Mouse (Mus musculus): ENCODE results near the gene Srrd. TPM values are rescaled to one million over a fixed set of nuclear protein-coding genes. Genes with fewer than 3 reads are reported as not detected.
A peak's percentile ranks its signal among the peaks of the same experiment; 100 is the strongest.
"Not testable (repeated sequence)": the region's sequence is repeated elsewhere in the genome, so short reads cannot be mapped to it uniquely, and the experiment has no call there.

The Srrd gene
- polyA plus RNA-seq, 1 experiment: 1.9 TPM

DNA sequence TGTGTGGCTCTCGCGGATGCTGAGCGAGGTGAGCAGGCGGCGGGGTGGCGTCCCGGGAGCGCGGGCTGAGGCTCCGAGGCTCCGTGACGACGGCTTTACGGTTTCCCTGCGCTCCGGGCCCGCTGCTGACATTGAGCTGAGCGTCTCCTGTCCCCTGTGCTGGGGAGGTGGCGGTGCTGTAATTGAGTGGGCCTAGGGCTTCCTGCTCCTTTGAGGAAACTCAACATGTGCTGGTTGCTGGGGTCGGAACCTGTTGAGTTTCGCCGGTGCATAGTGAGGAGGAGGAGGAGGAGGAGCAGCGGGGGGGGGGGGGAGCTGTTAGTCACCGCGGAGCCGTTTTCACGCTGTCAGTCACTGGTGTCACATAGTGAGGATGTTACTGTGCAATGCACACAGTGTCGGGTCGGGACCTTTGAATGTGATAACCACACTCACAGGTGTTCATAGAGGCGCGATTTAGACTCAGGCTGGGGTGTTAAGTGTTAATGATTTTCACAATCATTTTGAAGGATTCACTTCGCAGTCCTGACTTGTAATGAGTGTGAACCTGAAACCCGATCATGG lies 16.3 kb downstream of the Srrd start:
- TF ChIP-seq TAL1 (IDR thresholded peaks at IDR 0.05; ENCODE audit: low read length): no peak
- no peak for TF ChIP-seq GATA1 (IDR thresholded peaks at IDR 0.05; ENCODE audit: low read length)
- no peaks in the 10 kb centered on the region for H3K9me3 ChIP-seq (ENCODE audit: control insufficient read depth, low read length)
- H3K4me1 ChIP-seq (ENCODE audit: control insufficient read depth): peaks cover 43% of the 10 kb centered on the region
- peak overlapping the region; percentile 80 for H3K4me3 ChIP-seq (replicated peaks)
- H3K27me3 ChIP-seq (ENCODE audit: control insufficient read depth): no peaks in the 10 kb centered on the region
- peaks cover 41% of the 10 kb centered on the region for H3K36me3 ChIP-seq (ENCODE audit: control insufficient read depth)

- no peaks in the 10 kb centered on the region for H3K27me3 ChIP-seq (ENCODE audit: control insufficient read depth)
- peaks cover 33% of the 10 kb centered on the region for H3K36me3 ChIP-seq (ENCODE audit: control insufficient read depth)
- H3K9me3 ChIP-seq (ENCODE audit: control insufficient read depth, low read length): no peaks in the 10 kb centered on the region; the same call in 1 of the 2 replicates
- peak within 1 kb of the TSS; percentile 80 for H3K4me3 ChIP-seq (replicated peaks)
- peaks cover 44% of the 10 kb centered on the region for H3K4me1 ChIP-seq (ENCODE audit: control insufficient read depth)
- no peak for TF ChIP-seq TAL1 (IDR thresholded peaks at IDR 0.05; ENCODE audit: low read length)
- TF ChIP-seq GATA1 (IDR thresholded peaks at IDR 0.05; ENCODE audit: low read length): no peak
Observed at GRCm38 (mm10) chr5:112325546-112326445, 17.0 kb downstream of the Srrd start, which contains the start of gene Tfip11. Gene Tfip11, plus strand, starts transcription at chr5:112326358.

DNA sequence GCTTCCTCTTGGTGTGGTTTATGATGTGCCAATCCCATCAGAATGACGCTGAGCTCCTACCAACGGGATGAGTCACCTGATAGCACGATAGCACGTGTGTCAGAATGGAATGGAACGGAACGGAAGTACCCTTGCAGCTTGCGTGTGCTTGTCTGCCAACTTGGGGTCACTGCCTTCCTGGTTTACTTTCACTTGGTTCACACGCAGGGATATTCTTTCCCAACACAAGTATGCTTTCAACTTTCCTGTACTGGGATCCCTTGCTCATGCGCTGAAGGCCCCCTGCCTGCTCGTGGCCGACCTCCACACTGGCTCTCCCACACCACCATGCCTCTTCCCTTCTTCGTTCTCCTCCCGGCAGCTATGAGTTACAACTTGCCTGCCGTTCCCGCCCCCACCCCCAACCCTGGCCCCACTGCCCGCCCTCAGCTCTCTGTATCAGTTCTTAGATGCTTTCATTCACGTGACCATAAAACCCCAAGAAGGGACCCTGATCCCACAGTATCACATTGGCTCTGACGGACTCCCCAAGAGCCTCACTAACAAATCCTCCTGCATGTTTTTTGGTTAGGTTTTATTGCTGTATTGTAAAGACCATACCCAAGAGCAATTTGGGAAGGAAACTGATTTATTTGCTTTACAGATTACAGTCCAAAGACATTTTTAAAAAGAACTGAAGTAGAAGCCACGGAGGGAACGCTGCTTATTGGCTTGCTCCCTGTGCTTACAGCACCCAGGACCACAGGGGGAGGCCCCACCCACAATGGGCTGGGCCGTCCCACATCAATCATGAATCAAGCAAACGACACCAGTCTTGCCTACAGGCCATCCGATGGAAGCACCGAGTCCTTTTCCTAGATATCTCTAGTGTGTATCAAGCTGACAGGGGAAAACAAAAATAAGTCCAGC lies 17.9 kb downstream of the Srrd start:
- no peak; the same call in 1 of the 2 replicates for TF ChIP-seq GATA1 (IDR thresholded peaks at IDR 0.05; ENCODE audit: low read length)
- no peak for TF ChIP-seq TAL1 (IDR thresholded peaks at IDR 0.05; ENCODE audit: low read length)
- Histone ChIP-seq H3K27me3 (ENCODE audit: control insufficient read depth) (no peaks in the 10 kb centered on the region), H3K4me3 (replicated peaks) (peak overlapping the region; percentile 80), H3K4me1 (ENCODE audit: control insufficient read depth) (peaks cover 51% of the 10 kb centered on the region), H3K36me3 (ENCODE audit: control insufficient read depth) (peaks cover 24% of the 10 kb centered on the region), H3K9me3 (ENCODE audit: control insufficient read depth, low read length) (no peaks in the 10 kb centered on the region; the same call in 1 of the 2 replicates)

DNA sequence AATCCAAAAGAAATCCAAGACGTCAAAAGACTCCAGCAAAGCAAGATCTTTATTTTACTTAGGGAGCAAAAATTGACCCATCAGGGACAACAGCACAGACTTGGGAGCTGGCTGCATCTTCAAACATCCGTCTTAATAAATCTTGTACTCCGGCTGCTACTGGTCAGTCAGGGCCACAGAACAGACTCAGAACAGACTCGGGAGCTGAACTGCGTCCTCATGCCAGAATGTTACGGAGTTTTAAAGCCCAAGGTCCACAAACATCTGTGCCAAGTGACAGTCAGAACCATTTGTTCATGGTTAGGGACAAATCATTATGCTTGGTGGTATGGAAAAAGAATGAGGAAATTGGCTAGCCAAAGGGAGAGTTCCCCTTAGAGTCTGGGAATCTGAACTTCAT lies 19.6 kb downstream of the Srrd start:
- Histone ChIP-seq H3K36me3 (ENCODE audit: control insufficient read depth) (peaks cover 9% of the 10 kb centered on the region), H3K4me3 (replicated peaks) (no peak overlapping the region), H3K9me3 (ENCODE audit: control insufficient read depth, low read length) (peaks cover 4% of the 10 kb centered on the region; the same call in 1 of the 2 replicates), H3K27me3 (ENCODE audit: control insufficient read depth) (no peaks in the 10 kb centered on the region), H3K4me1 (ENCODE audit: control insufficient read depth) (peaks cover 63% of the 10 kb centered on the region)
- TF ChIP-seq GATA1 (IDR thresholded peaks at IDR 0.05; ENCODE audit: low read length): no peak
- no peak for TF ChIP-seq TAL1 (IDR thresholded peaks at IDR 0.05; ENCODE audit: low read length)

- peaks cover 4% of the 10 kb centered on the region; the same call in 1 of the 2 replicates for H3K9me3 ChIP-seq (ENCODE audit: control insufficient read depth, low read length)
- no peak overlapping the region for H3K4me3 ChIP-seq (replicated peaks)
- peaks cover 44% of the 10 kb centered on the region for H3K4me1 ChIP-seq (ENCODE audit: control insufficient read depth)
- TF ChIP-seq GATA1 (IDR thresholded peaks at IDR 0.05; ENCODE audit: low read length) (no peak), TAL1 (IDR thresholded peaks at IDR 0.05; ENCODE audit: low read length) (no peak)
- H3K36me3 ChIP-seq (ENCODE audit: control insufficient read depth): peaks cover under 1% of the 10 kb centered on the region
- no peaks in the 10 kb centered on the region for H3K27me3 ChIP-seq (ENCODE audit: control insufficient read depth)
Observed at GRCm38 (mm10) chr5:112321376-112321775, 21.5 kb downstream of the Srrd start.

DNA sequence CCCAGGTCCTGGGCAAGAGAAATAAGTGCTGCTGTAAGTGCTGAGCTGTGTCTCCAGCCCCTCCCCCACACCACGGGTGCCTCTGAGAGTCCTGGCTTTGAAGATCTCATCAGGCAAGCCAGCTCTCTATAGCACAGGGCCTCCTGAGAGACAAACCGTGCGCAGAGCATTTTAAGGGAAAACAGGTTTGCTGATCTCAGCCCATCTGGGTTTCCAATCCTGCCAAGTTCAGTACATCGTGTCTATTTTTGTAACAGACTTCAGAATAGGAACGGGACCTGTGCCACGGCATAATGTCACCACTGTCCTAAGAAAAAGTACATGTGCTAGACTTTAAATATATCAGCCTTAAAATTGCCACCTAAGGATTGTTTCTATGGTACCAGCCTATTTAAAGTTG lies 21.9 kb downstream of the Srrd start:
- TF ChIP-seq GATA1 (IDR thresholded peaks at IDR 0.05; ENCODE audit: low read length): no peak
- no peak for TF ChIP-seq TAL1 (IDR thresholded peaks at IDR 0.05; ENCODE audit: low read length)
- peaks cover 4% of the 10 kb centered on the region for H3K36me3 ChIP-seq (ENCODE audit: control insufficient read depth)
- no peaks in the 10 kb centered on the region for H3K27me3 ChIP-seq (ENCODE audit: control insufficient read depth)
- peaks cover 4% of the 10 kb centered on the region; the same call in 1 of the 2 replicates for H3K9me3 ChIP-seq (ENCODE audit: control insufficient read depth, low read length)
- no peak overlapping the region for H3K4me3 ChIP-seq (replicated peaks)
- peaks cover 41% of the 10 kb centered on the region for H3K4me1 ChIP-seq (ENCODE audit: control insufficient read depth)

- peaks cover 35% of the 10 kb centered on the region for H3K4me1 ChIP-seq (ENCODE audit: control insufficient read depth)
- H3K36me3 ChIP-seq (ENCODE audit: control insufficient read depth): peaks cover 9% of the 10 kb centered on the region
- H3K27me3 ChIP-seq (ENCODE audit: control insufficient read depth): no peaks in the 10 kb centered on the region
- no peak overlapping the region for H3K4me3 ChIP-seq (replicated peaks)
- H3K9me3 ChIP-seq (ENCODE audit: control insufficient read depth, low read length): peaks cover 4% of the 10 kb centered on the region; the same call in 1 of the 2 replicates
- TF ChIP-seq GATA1 (IDR thresholded peaks at IDR 0.05; ENCODE audit: low read length) (no peak), TAL1 (IDR thresholded peaks at IDR 0.05; ENCODE audit: low read length) (no peak)
Observed at GRCm38 (mm10) chr5:112320379-112320778, 22.5 kb downstream of the Srrd start.

DNA sequence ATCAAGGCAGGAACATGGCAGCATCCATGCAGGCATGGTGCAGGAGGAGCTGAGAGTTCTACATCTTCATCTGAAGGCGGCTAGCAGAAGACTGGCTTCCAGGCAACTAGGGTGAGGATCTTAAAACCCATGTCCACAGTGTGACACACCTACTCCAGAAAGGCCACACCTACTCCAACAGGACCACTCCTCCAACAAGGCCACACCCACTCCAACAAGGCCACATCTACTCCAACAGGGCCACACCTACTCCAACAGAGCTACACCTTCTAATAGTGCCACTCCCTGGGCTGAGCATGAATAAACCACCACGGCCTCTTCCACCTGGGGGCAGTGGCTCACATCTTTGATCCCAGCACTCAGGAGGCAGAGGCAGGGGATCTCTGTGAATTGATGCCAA lies 23.5 kb downstream of the Srrd start:
- not testable (repeated sequence) for H3K9me3 ChIP-seq (ENCODE audit: control insufficient read depth, low read length); H3K27me3 ChIP-seq (ENCODE audit: control insufficient read depth); H3K4me3 ChIP-seq (replicated peaks)
- Histone ChIP-seq H3K4me1 (ENCODE audit: control insufficient read depth) (peaks cover 25% of the 10 kb centered on the region), H3K36me3 (ENCODE audit: control insufficient read depth) (peaks cover 14% of the 10 kb centered on the region)
